Mouse (Mus musculus) small intestine, adult 10 weeks (tissue): Measurements from ENCODE around the gene Gm3448. TPM values are rescaled to one million over a fixed set of nuclear protein-coding genes. Genes with fewer than 3 reads are reported as not detected.

ENCODE experiments used
- polyA plus RNA-seq: library from polyadenylated mRNA; stranded (reverse); fragments of 350-450 nt; fragmentation: Illumina TruSeq; extraction: RNeasy Lipid Tissue Mini Kit (QIAGEN cat#74804); gene quantifications from one replicate; pipeline ENCODE4 v1.2.3, GENCODE M21; 2014; ENCODE audit warnings: low replicate concordance

The Gm3448 gene
- polyA plus RNA-seq = 4.8 TPM

DNA sequence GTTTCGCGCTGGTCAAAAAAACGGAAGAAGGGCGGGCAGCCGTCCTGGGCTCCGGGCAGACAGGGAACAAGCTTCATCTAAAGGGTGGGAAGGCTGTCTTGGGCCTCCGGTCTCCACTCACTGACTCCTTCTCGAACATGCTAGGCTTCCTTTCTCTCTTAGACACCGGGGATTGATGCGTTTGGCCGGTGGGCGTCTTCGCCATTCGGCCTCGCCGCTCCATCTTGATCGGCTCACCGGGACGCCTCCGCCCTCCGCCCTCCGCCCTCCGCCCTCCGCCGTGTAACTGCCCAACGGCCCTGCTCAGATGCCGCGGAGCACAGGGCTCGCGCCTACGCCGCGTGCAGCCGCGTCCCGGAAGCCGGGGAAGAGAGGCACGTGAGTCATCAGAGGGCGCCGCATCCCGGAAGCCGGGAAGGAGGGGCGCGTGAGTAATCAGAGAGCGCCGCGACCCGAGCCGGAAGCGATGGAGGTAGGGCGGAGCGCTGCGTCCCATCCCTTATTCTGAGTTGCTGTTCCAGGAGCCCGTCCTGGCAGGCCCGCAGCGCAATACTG, at the start of gene Gm3448, which contains the start of the genes Ermard and Tcte3:
TSS of gene Gm3448 (minus strand) at position 363 of the 555 bp plus-strand sequence.
TSS of gene Ermard (plus strand) at position 34 of the 555 bp plus-strand sequence.
TSS of gene Tcte3 (minus strand) at position 314 of the 555 bp plus-strand sequence.

GRCm38 (mm10) chr17:15009706-15010413, 31.5 kb downstream of the Gm3448 start, which contains the start of gene Gm3435:
Gm3435 (plus strand) TSS chr17:15010176.

GRCm38 (mm10) chr17:14978362-14979038, 62.8 kb downstream of the Gm3448 start, which contains the start of the genes 9030025P20Rik and Gm3417:
9030025P20Rik (plus strand) TSS chr17:14978468.
Gm3417 (minus strand) TSS chr17:14978790.

DNA sequence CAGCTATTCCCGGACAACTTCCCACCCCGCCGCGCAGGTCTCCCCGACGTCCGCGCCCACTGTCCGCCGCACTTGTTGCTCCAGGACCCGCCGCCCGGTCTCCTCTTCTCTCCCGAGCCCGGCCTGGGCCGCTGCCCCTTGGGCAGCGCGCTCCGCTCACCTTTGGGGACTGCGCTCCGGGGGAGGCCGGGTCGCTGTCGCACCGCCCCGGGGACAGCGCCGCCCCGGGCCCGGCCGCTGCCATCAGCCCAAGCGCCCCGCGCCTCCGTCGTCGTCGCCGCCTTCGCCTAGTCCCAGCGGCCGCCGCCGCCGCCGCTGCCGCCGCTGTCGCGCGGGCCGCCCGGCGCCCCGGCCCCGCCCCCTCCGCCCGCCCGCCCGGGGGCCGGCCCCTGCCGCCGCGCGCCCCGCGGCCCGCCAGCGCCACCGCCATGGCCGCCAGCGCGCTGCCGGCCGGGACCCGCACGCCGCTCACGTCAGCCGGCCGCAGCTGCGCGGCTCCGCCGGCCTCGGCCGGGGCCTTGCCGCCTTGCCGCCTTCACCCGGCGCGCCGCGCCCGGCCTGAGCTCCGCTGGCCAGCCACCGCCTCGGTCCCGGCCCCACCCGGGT, 80.3 kb downstream of the Gm3448 start, which contains the start of gene Phf10:
TSS of gene Phf10 (minus strand) at position 323 of the 606 bp plus-strand sequence.

Other genes starting within 250 kb of the Gm3448 start
- 4.0 TPM for gene Wdr27, start 98.4 kb downstream of the Gm3448 start, polyA plus RNA-seq
- gene 1600012H06Rik, start 98.4 kb downstream of the Gm3448 start, polyA plus RNA-seq = 103 TPM
- 87.8 TPM for gene Phf10, start 80.3 kb downstream of the Gm3448 start, polyA plus RNA-seq
- 4.9 TPM for gene 9030025P20Rik, start 63.1 kb downstream of the Gm3448 start, polyA plus RNA-seq
- gene Gm3417, start 62.7 kb downstream of the Gm3448 start, polyA plus RNA-seq = 1.8 TPM
- 2.1 TPM for gene Gm3435, start 31.4 kb downstream of the Gm3448 start, polyA plus RNA-seq
- 43.9 TPM for gene Ermard, start 329 bp downstream of the Gm3448 start, polyA plus RNA-seq
- 1.9 TPM for gene Tcte3, start within 50 bp of the Gm3448 start, polyA plus RNA-seq